Mouse (Mus musculus) left cerebral cortex, adult 8-10 months (tissue): ENCODE measurements around the gene Siae. TPM values are rescaled to one million over a fixed set of nuclear protein-coding genes. Genes with fewer than 3 reads are reported as not detected.

ENCODE experiments used
- DNase-seq, 2 experiments: peaks; one replicate each; pipeline ENCODE4 v3.0.0; 2022; ENCODE audit warnings: low spot score in 2 of 2
- total RNA-seq, 4 experiments: library from RNA; stranded (reverse); gene quantifications; 2 replicates each; pipeline ENCODE4 v1.2.4; 2022

The Siae gene
- total RNA-seq = 10 to 100 TPM; 15.0 to 18.3 (median 16.8) TPM

DNA sequence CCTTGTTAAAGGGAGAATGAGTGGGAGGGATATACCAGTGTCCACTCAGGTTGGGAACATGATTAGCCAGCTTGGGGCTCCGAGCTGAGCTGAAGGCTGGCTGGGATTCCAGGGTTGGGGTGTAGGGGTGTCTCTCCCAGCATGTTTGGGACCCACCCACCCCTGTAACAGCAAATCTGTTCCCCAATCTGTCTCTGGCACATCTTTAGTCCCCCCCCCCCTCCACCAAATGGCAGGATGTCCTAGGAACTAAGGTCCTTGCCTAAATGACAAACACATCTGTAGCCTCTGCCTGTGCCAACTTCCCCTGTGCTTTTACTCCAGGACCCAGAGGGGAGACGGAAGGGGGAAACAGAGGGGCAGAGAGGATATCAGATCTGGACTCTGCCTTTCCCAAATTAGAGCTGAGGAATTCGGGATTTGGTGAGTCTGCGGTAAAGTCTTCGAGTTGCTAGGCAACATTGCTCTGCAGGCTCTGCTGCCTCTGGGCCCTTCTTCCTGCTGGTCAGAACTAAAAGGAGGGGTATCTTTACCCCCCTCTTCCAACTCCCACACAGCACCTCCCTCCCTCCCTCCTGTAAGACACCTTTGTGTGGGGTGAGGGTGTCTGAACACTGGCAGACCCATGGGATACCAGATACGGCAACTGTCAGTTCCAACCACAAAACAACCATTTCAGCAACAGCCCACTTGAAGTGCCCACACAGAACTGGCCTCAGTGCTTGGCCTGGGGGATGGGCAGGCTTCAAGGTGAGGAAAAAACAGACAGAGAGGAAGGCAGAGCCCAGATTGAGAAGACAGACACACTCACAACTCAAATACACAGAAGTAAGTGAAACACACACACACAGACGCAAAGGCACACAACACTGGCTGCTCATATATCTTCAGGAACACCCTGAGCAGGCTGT, at the start of gene Siae:
Gene Siae (plus strand): TSS at position 861 of the 911 bp plus-strand sequence.
- DNase-seq = peak in 1 of 2 experiments; percentile 78

- DNase-seq = no peak
Observed at GRCm38 (mm10) chr9:37506023-37506422, 49.5 kb upstream of the Siae start.

DNA sequence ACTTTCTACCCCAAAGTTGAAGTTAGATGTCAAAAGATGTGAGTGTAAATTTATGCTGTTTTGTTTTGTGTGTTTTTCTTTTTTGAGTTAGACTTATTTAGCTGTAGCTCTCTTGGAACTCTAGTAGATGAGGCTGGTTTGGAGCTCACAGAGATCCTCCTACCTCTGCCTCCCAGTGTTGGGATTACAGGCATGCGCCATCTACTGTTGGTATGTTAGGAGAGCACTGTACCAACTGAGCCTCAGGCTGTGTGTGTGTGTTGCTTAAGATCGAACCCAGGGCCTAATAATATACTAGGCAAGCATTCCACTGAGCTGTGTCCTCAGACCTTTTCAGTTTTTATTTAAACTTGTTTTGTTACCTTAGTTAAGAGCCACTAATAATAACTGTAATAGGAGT, 43.4 kb upstream of the Siae start:
- DNase-seq = no peak

GRCm38 (mm10) chr9:37514456-37514855, 41.0 kb upstream of the Siae start:
- no peak for DNase-seq

DNA sequence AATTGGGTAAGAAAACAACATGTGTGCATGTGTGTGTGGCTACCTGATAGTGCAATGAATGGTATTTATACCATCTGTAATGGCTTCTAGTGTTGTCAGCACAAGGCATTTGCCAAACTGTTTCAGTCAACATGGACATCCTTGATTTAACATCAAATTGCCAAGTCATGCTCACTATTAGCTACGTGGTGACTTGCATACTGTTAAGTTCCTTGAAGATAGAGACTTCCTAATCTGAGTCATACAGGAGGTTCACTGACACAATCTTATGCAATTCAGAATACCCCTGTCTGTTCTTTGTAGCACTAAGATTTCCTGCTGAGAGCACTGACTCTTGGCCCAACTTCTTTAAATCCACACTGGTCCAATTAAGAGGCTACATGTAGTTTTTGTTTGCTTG, 38.0 kb upstream of the Siae start:
- DNase-seq = no peak

GRCm38 (mm10) chr9:37518991-37519390, 36.5 kb upstream of the Siae start:
- no peak for DNase-seq

DNA sequence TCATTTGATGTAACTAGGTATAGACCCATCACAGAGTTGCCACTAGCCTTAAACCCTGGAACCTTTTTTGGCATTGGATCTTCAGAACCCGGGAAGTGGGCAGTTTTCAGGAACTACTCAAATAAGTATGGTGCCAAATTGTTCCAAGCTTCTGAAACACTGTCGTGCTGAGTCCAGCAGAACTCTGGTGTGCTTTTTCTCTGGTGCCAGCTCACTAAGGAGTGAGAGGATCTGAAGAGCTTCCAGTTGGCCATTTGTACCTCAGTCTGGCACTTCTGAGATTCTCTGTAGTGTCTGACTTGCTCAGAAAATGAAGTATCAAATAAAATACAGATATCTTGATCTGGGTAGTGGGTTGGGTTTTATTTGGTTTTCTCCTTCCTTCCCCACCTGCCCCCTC, 35.5 kb upstream of the Siae start:
- DNase-seq = no peak

- no peak for DNase-seq
Observed at GRCm38 (mm10) chr9:37525461-37525860, 30.0 kb upstream of the Siae start.

- DNase-seq = no peak
Observed at GRCm38 (mm10) chr9:37526443-37527395, 28.8 kb upstream of the Siae start.

- no peak for DNase-seq
Observed at GRCm38 (mm10) chr9:37527396-37528224, 27.9 kb upstream of the Siae start, which contains the start of gene Esam. TSS of gene Esam (plus strand) at chr9:37528078.

DNA sequence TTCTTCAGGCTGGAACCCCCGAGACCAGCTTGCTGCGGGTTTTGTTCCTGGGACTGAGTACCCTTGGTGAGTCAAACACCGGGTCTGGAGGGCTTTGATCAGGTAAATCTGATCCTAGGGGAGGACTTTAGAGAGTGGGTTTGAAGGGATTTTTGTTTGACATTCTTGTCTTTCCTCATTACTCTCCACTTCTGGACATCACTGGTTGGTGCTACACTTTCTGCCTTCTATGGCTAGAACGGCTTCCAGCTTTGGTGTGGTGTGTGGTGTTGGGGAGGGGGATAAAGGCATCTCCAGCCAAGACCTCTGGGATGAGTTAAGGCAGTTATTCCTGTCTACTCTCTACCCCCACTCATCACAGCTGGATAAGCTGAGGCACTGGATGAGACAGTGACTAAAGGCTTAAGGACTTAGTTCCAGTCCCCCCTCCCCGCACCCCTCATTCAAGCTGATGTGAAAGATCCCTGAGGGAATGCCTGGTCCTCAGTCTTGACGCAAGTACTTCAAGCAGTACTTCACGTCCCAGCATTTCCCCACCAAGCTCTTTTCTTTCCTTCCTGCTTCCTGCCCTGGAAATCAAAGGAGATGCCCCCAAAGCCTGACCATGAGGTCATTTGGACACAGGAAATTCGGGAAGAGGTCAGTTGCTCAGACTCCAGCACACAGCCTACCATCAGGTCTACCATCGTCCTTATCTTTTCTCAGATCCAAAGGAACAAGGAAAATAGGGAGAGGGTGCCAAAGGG, 27.1 kb upstream of the Siae start:
- no peak for DNase-seq

DNA sequence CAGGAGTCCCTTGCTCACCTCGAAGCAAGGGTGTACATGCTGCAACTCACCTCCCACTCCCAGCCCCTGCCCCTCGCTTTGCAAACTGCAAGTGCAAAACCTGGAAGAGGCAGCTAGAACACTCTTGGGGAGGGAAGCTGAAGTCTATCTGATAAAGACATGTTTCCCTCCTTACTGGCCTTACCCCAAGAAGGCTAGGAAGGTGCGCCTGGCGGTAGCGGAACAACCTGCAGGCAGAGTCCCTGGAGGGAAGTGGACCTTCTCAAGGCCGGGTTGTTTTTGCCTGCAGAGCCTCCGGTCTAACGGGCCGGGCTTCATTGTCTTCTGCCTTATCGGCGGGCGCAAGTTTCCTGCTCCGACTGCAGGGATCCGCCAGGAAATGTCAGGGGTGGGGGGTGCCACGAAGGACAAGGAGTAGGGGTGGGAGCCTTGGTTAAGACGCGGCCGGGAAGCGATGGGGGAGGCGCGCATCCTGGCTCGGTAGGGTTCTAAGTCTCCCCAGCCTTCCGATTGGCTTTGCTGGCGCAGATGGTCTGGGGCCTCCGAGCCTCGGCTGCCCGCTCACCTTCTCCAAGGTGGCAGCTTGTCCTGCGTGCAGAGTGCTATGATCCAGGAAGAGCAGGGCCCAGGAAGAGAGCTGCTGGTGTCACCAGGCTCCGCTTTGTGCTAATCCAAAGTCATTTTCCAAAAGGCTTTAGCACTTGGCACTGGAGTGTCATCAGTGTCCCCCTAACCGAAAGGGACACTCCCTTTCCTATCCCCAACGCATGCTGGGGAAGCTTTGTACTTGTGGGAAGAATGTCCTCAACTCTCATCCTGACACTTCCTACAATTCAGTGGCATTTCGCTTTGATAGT, 25.2 kb upstream of the Siae start:
- DNase-seq = no peak

DNA sequence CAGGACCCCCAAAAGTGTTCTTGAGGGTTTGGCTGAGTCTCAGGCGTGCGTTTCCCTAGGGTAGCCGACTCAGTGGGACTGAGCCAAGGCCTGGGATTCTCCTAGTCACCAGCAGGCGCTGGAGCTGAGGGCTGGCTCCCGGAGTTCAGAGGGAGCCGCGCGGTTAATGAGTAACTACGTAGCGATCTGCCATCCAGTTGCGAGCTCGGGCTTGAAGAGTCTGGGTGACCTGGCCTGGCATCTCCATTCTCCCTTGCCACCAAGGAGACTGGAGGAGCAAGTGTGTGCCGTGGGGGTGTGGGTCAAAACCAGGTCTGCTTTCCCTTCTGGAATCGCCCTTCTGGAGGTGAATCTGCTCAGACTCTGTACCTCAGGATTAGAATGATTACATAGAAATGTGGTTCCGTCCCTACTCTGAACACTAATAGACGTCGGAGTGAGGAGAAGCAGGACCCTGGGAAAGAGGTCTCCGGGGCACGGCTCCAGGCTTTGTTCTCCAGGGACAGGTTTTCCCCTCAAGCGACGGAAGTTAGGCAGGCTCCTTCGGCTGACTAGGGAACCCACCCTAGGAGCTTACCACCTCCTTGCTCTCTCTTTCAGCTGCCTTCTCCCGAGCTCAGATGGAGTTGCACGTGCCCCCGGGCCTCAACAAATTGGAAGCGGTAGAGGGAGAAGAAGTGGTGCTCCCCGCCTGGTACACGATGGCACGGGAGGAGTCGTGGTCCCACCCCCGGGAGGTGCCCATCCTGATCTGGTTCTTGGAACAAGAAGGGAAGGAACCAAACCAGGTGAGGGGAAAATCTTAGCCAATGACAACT, 24.4 kb upstream of the Siae start:
- DNase-seq = no peak

- DNase-seq = no peak
Observed at GRCm38 (mm10) chr9:37536851-37537250, 18.6 kb upstream of the Siae start.

DNA sequence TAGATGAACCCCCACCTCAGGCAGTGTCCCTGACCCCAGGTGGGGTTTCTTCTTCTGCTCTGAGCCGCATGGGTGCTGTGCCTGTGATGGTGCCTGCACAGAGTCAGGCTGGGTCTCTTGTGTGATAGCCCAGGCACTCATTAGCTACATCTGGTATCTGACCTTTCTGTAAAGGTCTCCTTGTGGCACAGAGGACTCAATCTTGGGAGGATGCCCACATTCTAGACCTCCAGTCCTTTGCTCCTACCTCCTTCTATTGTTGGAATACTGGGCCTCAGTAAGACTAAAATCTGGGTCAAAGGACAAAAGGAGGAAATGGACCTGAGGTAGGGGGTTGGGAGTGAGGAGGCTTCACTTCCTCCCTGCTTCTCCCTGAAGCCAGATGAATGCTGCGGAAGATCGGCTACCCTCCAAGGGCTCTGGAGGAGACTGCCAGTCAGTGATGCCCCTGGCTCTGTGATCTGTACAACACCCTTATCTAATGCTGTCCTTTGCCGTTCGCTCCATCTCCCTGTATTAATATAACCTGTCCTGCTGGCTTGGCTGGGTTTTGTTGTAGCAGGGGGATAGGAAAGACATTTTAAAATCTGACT, 17.7 kb upstream of the Siae start:
- DNase-seq = no peak

GRCm38 (mm10) chr9:37539170-37540025, 16.1 kb upstream of the Siae start, which contains the start of gene Vsig2:
TSS of gene Vsig2 (plus strand) at chr9:37539255.
- no peak for DNase-seq

- DNase-seq = no peak
Observed at GRCm38 (mm10) chr9:37540226-37540625, 15.3 kb upstream of the Siae start.
